Mouse (Mus musculus) lung, postnatal 14 days (tissue): ENCODE measurements around the gene Tmod3.
"Not testable (repeated sequence)": the region's sequence is repeated elsewhere in the genome, so short reads cannot be mapped to it uniquely, and the experiment has no call there.

ENCODE experiments used
- DNase-seq: peaks from one replicate; pipeline ENCODE4 v3.0.0; 2021

Gene Tmod3

GRCm38 (mm10) chr9:75488255-75488654 is 71.2 kb downstream of the Tmod3 start:
- not testable (repeated sequence) for DNase-seq

- no peak for DNase-seq
These were observed 74.2 kb downstream of the Tmod3 start for GRCm38 (mm10) chr9:75485231-75485630.

GRCm38 (mm10) chr9:75480536-75481075 is 78.9 kb downstream of the Tmod3 start:
- DNase-seq: no peak

GRCm38 (mm10) chr9:75479106-75479725 is 80.2 kb downstream of the Tmod3 start:
- DNase-seq: no peak

GRCm38 (mm10) chr9:75477212-75477611 is 82.2 kb downstream of the Tmod3 start:
- DNase-seq: no peak

GRCm38 (mm10) chr9:75468297-75468696 is 91.2 kb downstream of the Tmod3 start:
- no peak for DNase-seq

- DNase-seq: no peak
These were observed 91.9 kb downstream of the Tmod3 start for GRCm38 (mm10) chr9:75467581-75467980.

GRCm38 (mm10) chr9:75466641-75467040 is 92.8 kb downstream of the Tmod3 start:
- no peak for DNase-seq

- DNase-seq: no peak
These were observed 93.6 kb downstream of the Tmod3 start for GRCm38 (mm10) chr9:75465856-75466255.

GRCm38 (mm10) chr9:75463050-75463660 is 96.3 kb downstream of the Tmod3 start:
- DNase-seq: no peak

- DNase-seq: no peak
These were observed 103.8 kb downstream of the Tmod3 start for GRCm38 (mm10) chr9:75455684-75456083.

GRCm38 (mm10) chr9:75453994-75454393 is 105.5 kb downstream of the Tmod3 start:
- DNase-seq: no peak

- no peak for DNase-seq
These were observed 111.4 kb downstream of the Tmod3 start for GRCm38 (mm10) chr9:75448021-75448420.
